Mouse (Mus musculus): Measurements from ENCODE around the gene Gorab. TPM values are rescaled to one million over a fixed set of nuclear protein-coding genes. Genes with fewer than 3 reads are reported as not detected.

Gene Gorab
- polyA plus RNA-seq (2012; rRNA removed): 1.4 and 2.2 TPM in 2 replicates

DNA sequence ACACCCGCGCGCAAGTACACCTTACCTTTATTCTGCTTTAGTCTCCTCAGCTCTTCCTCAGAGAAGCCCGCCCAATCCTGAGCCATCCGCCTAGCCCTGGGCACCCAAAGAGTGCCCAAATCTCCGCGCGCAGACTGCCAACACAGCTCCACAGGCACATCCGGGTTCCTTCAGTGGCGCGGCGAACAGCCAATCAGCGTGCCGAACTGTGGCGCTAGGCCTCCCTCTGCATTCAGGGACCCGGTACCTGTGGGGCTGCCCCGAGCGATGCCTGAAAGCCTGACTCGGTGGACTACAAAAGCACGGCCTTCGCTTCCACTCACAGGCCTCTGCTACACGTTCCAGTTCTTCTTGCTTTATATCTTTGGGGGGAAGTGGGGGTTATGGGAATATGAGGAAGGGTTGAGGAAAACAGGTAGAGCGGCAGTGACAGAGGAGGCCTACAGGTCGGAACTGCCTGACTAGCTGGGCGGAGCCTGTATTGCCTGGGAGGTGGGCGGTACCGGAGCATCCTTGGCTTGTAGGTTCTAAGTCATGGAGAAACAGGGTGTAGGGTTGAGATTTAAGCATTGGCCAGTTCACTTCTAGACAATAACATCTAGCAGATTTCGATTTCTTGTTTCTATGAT is at the start of gene Gorab:
Gene Gorab (minus strand): TSS at position 172 of the 629 bp plus-strand sequence.

Other genes with a start within 250 kb of the Gorab start
- gene Prrx1, start 90.0 kb downstream of the Gorab start, polyA plus RNA-seq (2012; rRNA removed): 0.06 and 0.17 TPM in 2 replicates